In the genomic region with DNA sequence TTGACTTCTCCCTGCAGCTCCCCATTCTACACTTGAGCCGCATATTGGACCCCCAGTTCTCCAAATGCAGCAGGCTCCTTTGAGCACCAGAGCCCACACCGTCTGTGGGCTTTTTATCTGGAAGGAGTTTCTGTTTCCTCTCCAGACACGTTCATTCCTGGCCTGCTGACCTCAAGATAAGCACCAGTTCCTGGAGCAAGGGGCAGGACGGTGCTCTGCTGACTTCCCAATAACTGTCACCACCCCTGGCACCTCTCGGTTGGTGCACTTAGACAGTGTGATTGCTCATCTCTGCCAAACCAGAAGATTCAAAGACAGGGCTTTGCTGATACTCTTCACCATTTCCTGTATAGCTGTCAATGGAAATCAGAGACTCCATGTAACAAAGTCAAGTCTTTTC, we compare ENCODE assay signal across 11 mouse cellular contexts.
A peak's percentile ranks its signal among the peaks of the same experiment; 100 is the strongest.
DNase-seq lines count a peak whose midpoint lies in the region; ATAC-seq and TF ChIP-seq lines count a peak whose summit lies in the region.
"Had no signal": no experiment of that assay in that cellular context is flagged by ENCODE, and none has a peak within 500 bp of the region (broad histone marks: within the 10 kb centered on the region; RNA-seq: fewer than 3 reads in every experiment).

No protein-coding gene starts in this region.

- no peaks in the 10 kb centered on the region for H3K9me3 ChIP-seq in embryonic facial prominence, embryonic 15.5 days (replicated peaks)
- H3K9me3 ChIP-seq in embryonic facial prominence, embryonic 10.5 days: no peaks in the 10 kb centered on the region
- no peaks in the 10 kb centered on the region for H3K9me3 ChIP-seq in forebrain, embryonic 11.5 days (ENCODE audit: control insufficient read depth, low read length)
- H3K9me3 ChIP-seq: limb, embryonic 15.5 days; midbrain, embryonic 13.5 days had no signal

- peak overlapping the region; percentile 17; the same call in 1 of the 2 replicates for H3K27ac ChIP-seq in embryonic facial prominence, embryonic 15.5 days (replicated peaks)
- no peak overlapping the region for H3K27ac ChIP-seq in embryonic facial prominence, embryonic 10.5 days (replicated peaks)
- H3K27ac ChIP-seq in embryonic fibroblast, embryonic 13.5 days (ENCODE audit: insufficient read depth, low read length): peak overlapping the region; percentile 21
- no peak overlapping the region for H3K27ac ChIP-seq in forebrain, embryonic 11.5 days (ENCODE audit: low read depth, low read length)
- H3K27ac ChIP-seq: limb, embryonic 15.5 days; midbrain, embryonic 13.5 days had no signal

- no peak for TF ChIP-seq POLR2A in embryonic fibroblast, embryonic 13.5 days (IDR thresholded peaks at IDR 0.05; ENCODE audit: low read depth, low read length)

- WGBS in embryonic facial prominence, embryonic 15.5 days: 49% methylated on average over 5 of the region's 5 CpGs
- WGBS in embryonic facial prominence, embryonic 10.5 days: 60% methylated on average over 5 of the region's 5 CpGs
- WGBS in forebrain, embryonic 11.5 days: 69% methylated on average over 5 of the region's 5 CpGs

- no peak for DNase-seq in embryonic facial prominence, embryonic 10.5 days (ENCODE audit: low spot score)
- DNase-seq in 416B (ENCODE audit: low read depth): peak; percentile 99
- peak; percentile 4 to 7 for DNase-seq in kidney, postnatal 4 days
- no peak for DNase-seq in forebrain, embryonic 11.5 days (ENCODE audit: low spot score)
- DNase-seq in layer of hippocampus, adult 9-10 months (ENCODE audit: low spot score): no peak
- DNase-seq in lung, adult 18-20 months: no peak

- no peak for TF ChIP-seq CTCF in embryonic fibroblast, embryonic 13.5 days (IDR thresholded peaks at IDR 0.05; ENCODE audit: borderline replicate concordance, insufficient read depth, low read length)

- H3K4me3 ChIP-seq in embryonic facial prominence, embryonic 15.5 days (replicated peaks): no peak overlapping the region
- H3K4me3 ChIP-seq in embryonic facial prominence, embryonic 10.5 days: no peak overlapping the region
- no peak overlapping the region for H3K4me3 ChIP-seq in embryonic fibroblast, embryonic 13.5 days (ENCODE audit: insufficient read depth, low read length)
- H3K4me3 ChIP-seq in forebrain, embryonic 11.5 days (ENCODE audit: low read depth, low read length): no peak overlapping the region
- H3K4me3 ChIP-seq: limb, embryonic 15.5 days; midbrain, embryonic 13.5 days had no signal

- no peak for ATAC-seq in embryonic facial prominence, embryonic 15.5 days (ENCODE audit: insufficient number of reproducible peaks, low FRiP score, low TSS enrichment, low read depth)
- ATAC-seq in forebrain, embryonic 11.5 days (replicated peaks; ENCODE audit: low FRiP score): no peak
- ATAC-seq: CD4-positive, CD25-positive, alpha-beta regulatory T cell, adult 4 months; midbrain, embryonic 13.5 days had no signal

- peaks cover 15% of the 10 kb centered on the region for H3K4me1 ChIP-seq in embryonic facial prominence, embryonic 15.5 days
- H3K4me1 ChIP-seq in embryonic facial prominence, embryonic 10.5 days: peaks cover 24% of the 10 kb centered on the region
- H3K4me1 ChIP-seq in embryonic fibroblast, embryonic 13.5 days (ENCODE audit: control insufficient read depth, insufficient read depth, low read length): peaks cover 17% of the 10 kb centered on the region
- peaks cover 4% of the 10 kb centered on the region; the same call in 1 of the 2 replicates for H3K4me1 ChIP-seq in forebrain, embryonic 11.5 days (replicated peaks; ENCODE audit: control insufficient read depth, insufficient read depth, low read length)

- no peak overlapping the region for H3K4me2 ChIP-seq in embryonic facial prominence, embryonic 15.5 days (replicated peaks)
- no peak overlapping the region for H3K4me2 ChIP-seq in forebrain, embryonic 11.5 days (ENCODE audit: low read depth, low read length, severe bottlenecking)
- H3K4me2 ChIP-seq: limb, embryonic 15.5 days; midbrain, embryonic 13.5 days had no signal

- no peaks in the 10 kb centered on the region for H3K27me3 ChIP-seq in embryonic facial prominence, embryonic 15.5 days
- H3K27me3 ChIP-seq in embryonic facial prominence, embryonic 10.5 days (replicated peaks; ENCODE audit: low read depth, poor library complexity, severe bottlenecking): no peaks in the 10 kb centered on the region
- H3K27me3 ChIP-seq in forebrain, embryonic 11.5 days (ENCODE audit: control insufficient read depth, insufficient read depth, low read length): no peaks in the 10 kb centered on the region
- H3K27me3 ChIP-seq: limb, embryonic 15.5 days; midbrain, embryonic 13.5 days had no signal

- H3K9ac ChIP-seq in embryonic facial prominence, embryonic 15.5 days: no peak overlapping the region
- H3K9ac ChIP-seq in forebrain, embryonic 11.5 days (ENCODE audit: low read length): no peak overlapping the region
- H3K9ac ChIP-seq: limb, embryonic 15.5 days; midbrain, embryonic 13.5 days had no signal

- no peaks in the 10 kb centered on the region for H3K36me3 ChIP-seq in embryonic facial prominence, embryonic 15.5 days
- H3K36me3 ChIP-seq in embryonic facial prominence, embryonic 10.5 days (replicated peaks): no peaks in the 10 kb centered on the region
- no peaks in the 10 kb centered on the region for H3K36me3 ChIP-seq in forebrain, embryonic 11.5 days (ENCODE audit: control insufficient read depth, insufficient read depth, low read length)
- H3K36me3 ChIP-seq: limb, embryonic 15.5 days; midbrain, embryonic 13.5 days had no signal

Comparison
In these comparisons a context has a peak if more than half of its experiments do, and no peak if none do; other contexts are left out.
1. H3K27ac ChIP-seq: peak in embryonic facial prominence, embryonic 15.5 days (single experiment) and embryonic fibroblast, embryonic 13.5 days (single experiment); none in embryonic facial prominence, embryonic 10.5 days (single experiment) and forebrain, embryonic 11.5 days (single experiment).
2. DNase-seq: peak in 416B (single experiment) and kidney, postnatal 4 days (2 of 2); none in embryonic facial prominence, embryonic 10.5 days (single experiment), forebrain, embryonic 11.5 days (single experiment), layer of hippocampus, adult 9-10 months (single experiment) and lung, adult 18-20 months (0 of 2).